Mouse (Mus musculus) adrenal gland, postnatal 10 days (tissue): ENCODE measurements around the gene E2f8. TPM values are rescaled to one million over a fixed set of nuclear protein-coding genes. Genes with fewer than 3 reads are reported as not detected.

ENCODE experiments used
- DNase-seq: peaks from one replicate; pipeline ENCODE4 v3.0.0; 2021; ENCODE audit warnings: mixed read lengths
- total RNA-seq, 2 experiments: library from RNA; stranded (reverse); gene quantifications; 2 replicates each; pipeline ENCODE4 v1.2.3; 2021

Gene E2f8
- total RNA-seq, 2 experiments from 2014 or later, result 8.4 to 10.1 TPM

GRCm38 (mm10) chr7:48855461-48855860 lies 25.9 kb downstream of the E2f8 start:
- no peak for DNase-seq

GRCm38 (mm10) chr7:48853496-48853895 lies 27.9 kb downstream of the E2f8 start:
- DNase-seq, result no peak

GRCm38 (mm10) chr7:48851529-48852104 lies 29.8 kb downstream of the E2f8 start:
- no peak for DNase-seq

- no peak for DNase-seq
Measured at GRCm38 (mm10) chr7:48847820-48848650, 33.4 kb downstream of the E2f8 start, which contains the start of gene Csrp3. TSS of gene Csrp3 (minus strand) at chr7:48848033.

- DNase-seq, result no peak
Measured at GRCm38 (mm10) chr7:48846755-48847154, 34.6 kb downstream of the E2f8 start.

- DNase-seq, result no peak
Measured at GRCm38 (mm10) chr7:48845213-48845973, 36.0 kb downstream of the E2f8 start.

GRCm38 (mm10) chr7:48843541-48843940 lies 37.9 kb downstream of the E2f8 start:
- DNase-seq, result no peak

GRCm38 (mm10) chr7:48842353-48842752 lies 39.0 kb downstream of the E2f8 start:
- peak; percentile 12 for DNase-seq

- DNase-seq, result no peak
Measured at GRCm38 (mm10) chr7:48841538-48841937, 39.9 kb downstream of the E2f8 start.

- no peak for DNase-seq
Measured at GRCm38 (mm10) chr7:48840545-48840944, 40.9 kb downstream of the E2f8 start.

GRCm38 (mm10) chr7:48838434-48838833 lies 43.0 kb downstream of the E2f8 start:
- no peak for DNase-seq

GRCm38 (mm10) chr7:48836949-48837348 lies 44.4 kb downstream of the E2f8 start:
- no peak for DNase-seq

GRCm38 (mm10) chr7:48834989-48835626 lies 46.3 kb downstream of the E2f8 start:
- no peak for DNase-seq

GRCm38 (mm10) chr7:48834371-48834970 lies 46.9 kb downstream of the E2f8 start:
- no peak for DNase-seq

GRCm38 (mm10) chr7:48832735-48833134 lies 48.7 kb downstream of the E2f8 start:
- DNase-seq, result no peak

- DNase-seq, result no peak
Measured at GRCm38 (mm10) chr7:48830395-48830794, 51.0 kb downstream of the E2f8 start.

GRCm38 (mm10) chr7:48829177-48829910 lies 52.1 kb downstream of the E2f8 start:
- DNase-seq, result no peak

GRCm38 (mm10) chr7:48825170-48825569 lies 56.2 kb downstream of the E2f8 start:
- DNase-seq, result no peak

- DNase-seq, result peak; percentile 5
Measured at GRCm38 (mm10) chr7:48824671-48825070, 56.7 kb downstream of the E2f8 start.

GRCm38 (mm10) chr7:48823621-48824020 lies 57.8 kb downstream of the E2f8 start:
- no peak for DNase-seq

- no peak for DNase-seq
Measured at GRCm38 (mm10) chr7:48821654-48822053, 59.7 kb downstream of the E2f8 start.
